Mouse (Mus musculus): ENCODE data around the gene H1f0.

The H1f0 gene

GRCm38 (mm10) chr15:79067631-79068030 is 39.4 kb downstream of the H1f0 start:
- DNase-seq (ENCODE audit: extremely low spot score, low spot score): no peak

- DNase-seq (ENCODE audit: extremely low spot score, low spot score): no peak
Observed at GRCm38 (mm10) chr15:79068416-79068815, 40.2 kb downstream of the H1f0 start.

- DNase-seq (ENCODE audit: extremely low spot score, low spot score): no peak
Observed at GRCm38 (mm10) chr15:79071117-79072039, 43.1 kb downstream of the H1f0 start.

GRCm38 (mm10) chr15:79073752-79074151 is 45.5 kb downstream of the H1f0 start:
- DNase-seq (ENCODE audit: extremely low spot score, low spot score): no peak

GRCm38 (mm10) chr15:79074446-79074845 is 46.2 kb downstream of the H1f0 start:
- DNase-seq (ENCODE audit: extremely low spot score, low spot score): no peak

- DNase-seq (ENCODE audit: extremely low spot score, low spot score): peak; percentile 90
Observed at GRCm38 (mm10) chr15:79074913-79075532, 46.8 kb downstream of the H1f0 start, which contains the start of gene Eif3l. TSS of gene Eif3l (plus strand) at chr15:79075179.

- DNase-seq (ENCODE audit: extremely low spot score, low spot score): no peak
Observed at GRCm38 (mm10) chr15:79075658-79076365, 47.6 kb downstream of the H1f0 start.

- no peak for DNase-seq (ENCODE audit: extremely low spot score, low spot score)
Observed at GRCm38 (mm10) chr15:79079567-79079966, 51.3 kb downstream of the H1f0 start.
